Mouse (Mus musculus) embryonic facial prominence, embryonic 15.5 days (tissue): ENCODE measurements around the gene Bcas3. TPM values are rescaled to one million over a fixed set of nuclear protein-coding genes. Genes with fewer than 3 reads are reported as not detected.

Experiments
- ATAC-seq: fragments of 200-750 bp; cut with Nextera tagmentation; 2 replicates; pipeline ENCODE4 v1.8.0; 2017; ENCODE audit warnings: low read depth, moderate TSS enrichment; ENCODE audit not compliant: insufficient number of reproducible peaks, low FRiP score, low TSS enrichment
- H3K27ac ChIP-seq: fragments of 300-500 bp; sonication (generic); replicated peaks from 2 replicates; pipeline ENCODE4 v1.5.1; 2015; ENCODE audit warnings: mild to moderate bottlenecking, inconsistent platforms
- H3K27me3 ChIP-seq: fragments of 300-500 bp; sonication (generic); 2 replicates; pipeline ENCODE4 v1.6.1; 2015; ENCODE audit warnings: inconsistent platforms
- H3K36me3 ChIP-seq: fragments of 300-500 bp; sonication (generic); 2 replicates; pipeline ENCODE4 v1.6.1; 2015; ENCODE audit warnings: mild to moderate bottlenecking, inconsistent platforms
- H3K4me1 ChIP-seq: fragments of 300-500 bp; sonication (generic); 2 replicates; pipeline ENCODE4 v1.6.1; 2015; ENCODE audit warnings: inconsistent platforms
- H3K4me2 ChIP-seq: fragments of 300-500 bp; sonication (generic); replicated peaks from 2 replicates; pipeline ENCODE4 v1.6.1; 2015; ENCODE audit warnings: mild to moderate bottlenecking, inconsistent platforms
- H3K4me3 ChIP-seq: fragments of 300-500 bp; sonication (generic); replicated peaks from 2 replicates; pipeline ENCODE4 v1.5.1; 2015; ENCODE audit warnings: mild to moderate bottlenecking, inconsistent platforms
- H3K9ac ChIP-seq: fragments of 300-500 bp; sonication (generic); 2 replicates; pipeline ENCODE4 v1.6.1; 2015; ENCODE audit warnings: inconsistent platforms
- H3K9me3 ChIP-seq: fragments of 300-500 bp; sonication (generic); replicated peaks from 2 replicates; pipeline ENCODE4 v1.6.1; 2016; ENCODE audit warnings: inconsistent platforms
- WGBS: fragments of 180-500 bp; shearing (Covaris S2); methylation state at CpG from one replicate; pipeline ENCODE4 v1.1.7; 2015; 5-methylcytosine and 5-hydroxymethylcytosine counted together
- polyA plus RNA-seq: library from polyadenylated mRNA; unstranded; fragments of >200 nt; fragmentation: Nextera tagmentation; extraction: Ambion mirVana; gene quantifications from 2 replicates; pipeline ENCODE4 v1.2.1, GENCODE M21; 2015

Bcas3 gene
- polyA plus RNA-seq, 1 experiment from 2014 or later, result 32.7 TPM

DNA sequence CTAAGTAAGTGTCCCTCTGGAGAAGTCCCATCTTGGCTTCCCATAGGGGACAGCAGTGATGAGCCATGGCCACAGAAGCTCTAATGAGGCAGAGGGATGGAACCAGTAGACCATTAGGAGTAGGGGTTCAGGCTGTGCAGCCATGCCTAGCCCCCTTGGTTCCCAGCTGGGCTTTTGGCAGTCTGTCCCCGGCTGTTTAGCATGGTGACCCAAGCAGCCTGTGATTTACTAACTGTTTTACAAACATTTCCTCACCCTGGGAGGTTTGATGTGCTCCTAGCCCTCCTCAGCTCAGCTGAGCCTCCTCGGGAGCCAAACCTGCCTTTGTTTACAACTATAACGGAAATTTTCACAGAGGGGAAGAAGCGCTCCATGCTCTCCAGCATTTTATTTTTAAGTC lies 322.3 kb downstream of the Bcas3 start:
- ATAC-seq, result no peak

DNA sequence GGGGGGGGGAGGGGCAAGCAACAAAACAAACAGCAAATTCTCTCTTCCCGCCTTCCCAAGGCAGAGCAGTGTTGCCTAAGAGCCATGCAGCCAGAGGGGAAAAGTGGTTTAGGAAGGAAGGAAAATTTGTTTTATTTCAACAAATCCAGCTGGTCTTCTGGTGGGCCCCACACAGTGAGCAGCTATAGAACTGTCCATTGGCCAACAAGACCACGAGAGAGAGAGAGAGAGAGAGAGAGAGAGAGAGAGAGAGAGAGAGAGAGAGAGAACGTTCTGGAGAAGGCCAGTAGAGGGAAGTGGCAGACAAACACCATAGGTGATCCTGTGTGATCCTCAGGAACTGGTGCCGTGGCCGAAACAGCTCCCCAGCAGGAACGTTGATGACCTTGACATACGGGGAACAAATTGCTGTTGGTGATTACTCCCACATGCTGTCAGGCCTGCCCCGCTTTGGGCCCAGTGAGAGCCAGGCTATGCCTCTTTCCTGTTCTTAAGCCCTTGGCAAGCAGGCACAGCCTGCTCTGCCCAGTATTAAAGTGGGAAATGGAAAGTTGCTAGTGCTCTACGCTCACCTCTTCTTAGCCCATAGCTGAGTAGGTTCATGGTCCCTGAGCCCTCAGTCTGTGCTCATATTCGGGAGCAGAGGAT lies 323.5 kb downstream of the Bcas3 start:
- WGBS, result 45% methylated on average over 10 of the region's 10 CpGs
- no peak overlapping the region for H3K27ac ChIP-seq
- H3K4me3 ChIP-seq, result no peak overlapping the region
- H3K9ac ChIP-seq, result no peak overlapping the region
- no peaks in the 10 kb centered on the region for H3K36me3 ChIP-seq
- H3K4me2 ChIP-seq, result no peak overlapping the region
- no peaks in the 10 kb centered on the region; the same call in 1 of the 2 replicates for H3K27me3 ChIP-seq
- ATAC-seq, result no peak
- H3K9me3 ChIP-seq, result no peaks in the 10 kb centered on the region
- H3K4me1 ChIP-seq, result peaks cover 6% of the 10 kb centered on the region; the same call in 1 of the 2 replicates

More for the DNA sequence above, 322.3 kb downstream of the Bcas3 start:
- H3K4me1 ChIP-seq, result peaks cover 6% of the 10 kb centered on the region; the same call in 1 of the 2 replicates
- no peaks in the 10 kb centered on the region for H3K36me3 ChIP-seq
- H3K4me2 ChIP-seq, result no peak overlapping the region
- no peak overlapping the region for H3K9ac ChIP-seq
- H3K4me3 ChIP-seq, result no peak overlapping the region
- no peak overlapping the region for H3K27ac ChIP-seq
- 65% methylated on average over 4 of the region's 4 CpGs for WGBS
- H3K27me3 ChIP-seq, result peaks cover 3% of the 10 kb centered on the region; the same call in 1 of the 2 replicates
- H3K9me3 ChIP-seq, result no peaks in the 10 kb centered on the region

DNA sequence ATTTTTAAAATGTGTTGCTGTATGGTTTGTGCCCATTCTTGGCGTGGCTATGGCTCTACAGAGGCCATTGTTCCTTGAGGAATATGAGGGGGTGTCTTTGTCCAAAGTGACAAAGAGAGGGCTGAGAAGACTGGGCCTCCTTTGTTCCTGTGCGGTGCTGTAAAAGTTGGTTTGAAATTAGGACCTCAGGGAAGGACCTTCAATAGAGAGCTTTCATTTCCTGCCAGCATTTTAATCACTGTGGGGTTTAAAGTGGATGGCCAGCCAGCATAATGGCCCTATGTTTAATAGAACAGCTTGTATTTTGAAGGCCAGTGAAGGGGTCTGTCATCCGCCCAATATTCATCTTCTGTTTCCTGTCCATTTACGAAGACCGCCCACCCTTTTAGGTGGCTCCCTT lies 325.7 kb downstream of the Bcas3 start:
- no peak for ATAC-seq

GRCm38 (mm10) chr11:85681580-85682419 lies 328.8 kb downstream of the Bcas3 start:
- Histone ChIP-seq H3K27ac (no peak overlapping the region), H3K4me3 (no peak overlapping the region), H3K4me2 (no peak overlapping the region), H3K9me3 (no peaks in the 10 kb centered on the region), H3K27me3 (no peaks in the 10 kb centered on the region), H3K9ac (no peak overlapping the region), H3K4me1 (0 out of 2 replicates have a peak, but pooled peaks cover 2% of the 10 kb centered on the region), H3K36me3 (no peaks in the 10 kb centered on the region)
- 79% methylated on average over 11 of the region's 11 CpGs for WGBS
- no peak for ATAC-seq

More for the DNA sequence above, 325.7 kb downstream of the Bcas3 start:
- Histone ChIP-seq H3K9ac (no peak overlapping the region), H3K36me3 (no peaks in the 10 kb centered on the region), H3K4me3 (no peak overlapping the region), H3K9me3 (no peaks in the 10 kb centered on the region), H3K27ac (no peak overlapping the region), H3K4me1 (peaks cover 6% of the 10 kb centered on the region; the same call in 1 of the 2 replicates), H3K4me2 (no peak overlapping the region), H3K27me3 (no peaks in the 10 kb centered on the region; the same call in 1 of the 2 replicates)
- WGBS, result 67% methylated on average over 5 of the region's 5 CpGs

DNA sequence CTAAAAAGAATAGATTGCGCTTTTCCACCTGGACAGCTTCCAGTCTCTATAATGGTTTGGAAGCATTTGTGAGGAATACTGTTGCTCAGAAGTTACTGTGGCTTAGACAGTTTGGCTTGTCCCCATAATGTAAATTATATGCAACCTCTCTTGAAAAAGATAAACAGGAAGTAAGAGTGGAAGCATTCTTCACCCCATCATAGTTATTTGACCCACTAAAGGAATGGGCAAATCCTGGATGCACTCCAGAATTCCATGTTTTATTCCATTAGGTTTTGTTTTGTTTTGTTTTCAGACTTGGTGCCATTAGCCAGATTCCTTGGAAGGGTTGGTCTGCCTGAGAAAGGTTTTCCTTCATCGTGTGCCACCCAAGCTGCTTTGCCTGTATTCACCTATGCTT lies 332.0 kb downstream of the Bcas3 start:
- Histone ChIP-seq H3K9ac (no peak overlapping the region), H3K9me3 (no peaks in the 10 kb centered on the region), H3K36me3 (no peaks in the 10 kb centered on the region), H3K4me2 (no peak overlapping the region), H3K4me1 (0 out of 2 replicates have a peak, but pooled peaks cover 2% of the 10 kb centered on the region), H3K4me3 (no peak overlapping the region), H3K27ac (no peak overlapping the region), H3K27me3 (no peaks in the 10 kb centered on the region)
- no peak for ATAC-seq
- WGBS, result 74% methylated on average over 2 of the region's 2 CpGs

- Histone ChIP-seq H3K4me2 (no peak overlapping the region), H3K9ac (no peak overlapping the region), H3K4me1 (peaks cover 7% of the 10 kb centered on the region; the same call in 1 of the 2 replicates), H3K27me3 (no peaks in the 10 kb centered on the region), H3K36me3 (no peaks in the 10 kb centered on the region), H3K9me3 (no peaks in the 10 kb centered on the region), H3K4me3 (no peak overlapping the region), H3K27ac (no peak overlapping the region)
- no peak for ATAC-seq
- 47% methylated on average over 8 of the region's 8 CpGs for WGBS
These were observed 335.0 kb downstream of the Bcas3 start for GRCm38 (mm10) chr11:85687816-85688439.

GRCm38 (mm10) chr11:85688440-85688838 lies 335.5 kb downstream of the Bcas3 start:
- Histone ChIP-seq H3K9ac (no peak overlapping the region), H3K9me3 (no peaks in the 10 kb centered on the region), H3K27ac (no peak overlapping the region), H3K36me3 (no peaks in the 10 kb centered on the region), H3K4me2 (no peak overlapping the region), H3K4me1 (peaks cover 10% of the 10 kb centered on the region; the same call in 1 of the 2 replicates), H3K27me3 (no peaks in the 10 kb centered on the region), H3K4me3 (no peak overlapping the region)
- WGBS, result 72% methylated on average over 6 of the region's 6 CpGs
- no peak for ATAC-seq

- H3K9ac ChIP-seq, result no peak overlapping the region
- no peaks in the 10 kb centered on the region for H3K36me3 ChIP-seq
- no peaks in the 10 kb centered on the region for H3K27me3 ChIP-seq
- 81% methylated on average over 5 of the region's 5 CpGs for WGBS
- no peak overlapping the region for H3K4me2 ChIP-seq
- no peak for ATAC-seq
- no peak overlapping the region for H3K4me3 ChIP-seq
- H3K4me1 ChIP-seq, result peaks cover 8% of the 10 kb centered on the region; the same call in 1 of the 2 replicates
- H3K27ac ChIP-seq, result no peak overlapping the region
- H3K9me3 ChIP-seq, result no peaks in the 10 kb centered on the region
These were observed 336.3 kb downstream of the Bcas3 start for GRCm38 (mm10) chr11:85689226-85689625.

DNA sequence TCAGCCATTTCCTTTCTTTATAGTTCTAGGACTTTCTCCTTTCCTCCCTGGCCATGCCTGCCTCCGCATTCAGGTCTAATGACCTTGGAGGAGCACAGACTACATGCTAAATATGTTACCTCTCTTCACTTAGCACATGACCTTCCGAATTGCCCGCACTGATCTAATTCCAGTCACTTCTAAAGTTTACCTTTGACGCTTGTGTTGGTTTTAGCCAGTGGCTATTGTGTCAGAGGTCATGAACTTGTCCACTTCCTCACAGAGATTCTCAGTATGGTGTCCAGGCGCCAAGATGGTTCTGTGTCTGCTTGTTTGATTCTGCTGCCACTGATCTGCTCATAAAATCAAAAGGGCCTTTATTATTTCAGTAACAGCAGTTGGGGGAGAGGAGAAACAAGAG lies 338.3 kb downstream of the Bcas3 start:
- Histone ChIP-seq H3K36me3 (no peaks in the 10 kb centered on the region), H3K4me3 (no peak overlapping the region), H3K9me3 (no peaks in the 10 kb centered on the region), H3K27me3 (no peaks in the 10 kb centered on the region), H3K4me1 (peaks cover 8% of the 10 kb centered on the region; the same call in 1 of the 2 replicates), H3K27ac (no peak overlapping the region), H3K9ac (no peak overlapping the region), H3K4me2 (no peak overlapping the region)
- ATAC-seq, result no peak
- WGBS, result 55% methylated on average over 5 of the region's 5 CpGs

- 63% methylated on average over 16 of the region's 16 CpGs for WGBS
- H3K9ac ChIP-seq, result no peak overlapping the region
- H3K36me3 ChIP-seq, result no peaks in the 10 kb centered on the region
- no peak overlapping the region for H3K4me2 ChIP-seq
- no peaks in the 10 kb centered on the region for H3K9me3 ChIP-seq
- no peaks in the 10 kb centered on the region for H3K27me3 ChIP-seq
- ATAC-seq, result no peak; the same call in 1 of the 2 replicates
- peaks cover 18% of the 10 kb centered on the region for H3K4me1 ChIP-seq
- H3K27ac ChIP-seq, result no peak overlapping the region
- no peak overlapping the region for H3K4me3 ChIP-seq
These were observed 342.8 kb downstream of the Bcas3 start for GRCm38 (mm10) chr11:85695614-85696263.
